Mouse (Mus musculus): ENCODE measurements at regions not wholly inside any gene's neighbourhood (a gene's known extent, or its start where the extent isn't known, plus 50 kb on each side); places are given as distances from the start of the nearest gene placed in this dataset.
"Not testable (repeated sequence)": the region's sequence is repeated elsewhere in the genome, so short reads cannot be mapped to it uniquely, and the experiment has no call there.

- no peak for DNase-seq (ENCODE audit: extremely low spot score, low read depth, low spot score)
Observed at GRCm38 (mm10) chr11:91524019-91524418, 53.3 kb downstream of the Kif2b start.

GRCm38 (mm10) chr11:91479236-91479635 is 98.1 kb downstream of the Kif2b start:
- DNase-seq (ENCODE audit: extremely low spot score, low read depth, low spot score), result no peak

DNA sequence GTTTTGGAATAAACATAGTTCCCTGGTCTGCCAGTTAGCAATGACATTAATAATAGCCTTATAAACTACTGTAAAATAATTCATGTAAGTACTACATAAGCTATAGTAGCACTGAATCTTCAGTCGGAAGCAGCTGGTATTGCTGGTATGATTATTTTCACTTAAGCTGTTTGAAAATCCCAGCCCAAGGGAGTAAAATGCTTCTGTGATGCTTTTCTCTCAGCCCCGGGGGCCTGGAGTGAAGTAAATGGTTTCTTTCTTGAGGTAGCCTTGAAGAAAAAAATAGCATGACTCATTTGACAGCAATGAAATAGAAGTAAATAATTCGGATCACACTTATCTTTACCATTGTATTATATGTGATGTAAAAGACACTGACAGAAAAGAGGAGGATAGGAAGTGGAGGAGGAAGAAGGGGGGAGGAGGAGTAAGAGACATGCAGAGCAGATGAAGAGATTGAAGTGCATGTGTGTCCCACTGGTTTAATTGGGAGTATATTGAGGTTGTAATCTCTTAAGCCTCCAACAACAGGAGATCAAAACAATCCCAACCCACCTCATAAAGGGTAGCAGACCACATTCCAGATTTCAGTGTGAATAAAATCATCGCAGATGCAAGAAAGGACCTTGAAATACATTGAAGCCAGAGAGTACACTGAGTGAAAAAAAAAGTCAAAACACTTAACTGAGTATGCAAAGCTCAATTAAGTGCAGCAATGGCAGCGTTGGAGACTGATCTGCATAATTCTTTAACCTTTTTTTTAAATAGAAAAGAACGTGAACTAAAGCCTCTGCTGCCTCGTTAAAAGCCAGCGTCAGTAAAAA is 113.6 kb downstream of the Kif2b start:
- peak; percentile 10 for DNase-seq (ENCODE audit: extremely low spot score, low read depth, low spot score)

- DNase-seq (ENCODE audit: extremely low spot score, low read depth, low spot score), result no peak
Observed at GRCm38 (mm10) chr11:91461946-91462345, 115.4 kb downstream of the Kif2b start.

GRCm38 (mm10) chr11:91442361-91442760 is 135.0 kb downstream of the Kif2b start:
- no peak for DNase-seq (ENCODE audit: extremely low spot score, low read depth, low spot score)

DNA sequence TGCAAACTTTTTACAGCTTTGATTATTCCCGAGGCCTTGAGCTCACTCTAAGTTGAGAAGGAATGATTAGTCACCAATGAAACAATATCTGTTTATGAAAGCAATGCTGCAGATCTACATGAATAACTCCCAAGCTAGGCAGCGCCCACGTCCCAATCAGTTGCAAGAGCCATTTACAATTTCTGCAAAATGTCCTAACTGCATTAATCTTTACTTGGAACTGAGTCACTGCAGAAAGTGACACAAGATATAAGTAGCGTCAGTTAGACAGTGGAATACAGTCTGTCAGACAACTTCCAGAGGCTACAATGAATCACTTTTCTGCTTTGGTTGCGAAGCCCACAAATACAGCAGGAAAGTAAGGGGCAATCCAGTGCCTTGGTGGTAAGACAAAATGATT is 145.2 kb downstream of the Kif2b start:
- no peak for DNase-seq (ENCODE audit: extremely low spot score, low read depth, low spot score)

- no peak for DNase-seq (ENCODE audit: extremely low spot score, low read depth, low spot score)
Observed at GRCm38 (mm10) chr11:91426731-91427130, 150.6 kb downstream of the Kif2b start.

- no peak for DNase-seq (ENCODE audit: extremely low spot score, low read depth, low spot score)
Observed at GRCm38 (mm10) chr11:91387172-91387571, 190.2 kb downstream of the Kif2b start.

DNA sequence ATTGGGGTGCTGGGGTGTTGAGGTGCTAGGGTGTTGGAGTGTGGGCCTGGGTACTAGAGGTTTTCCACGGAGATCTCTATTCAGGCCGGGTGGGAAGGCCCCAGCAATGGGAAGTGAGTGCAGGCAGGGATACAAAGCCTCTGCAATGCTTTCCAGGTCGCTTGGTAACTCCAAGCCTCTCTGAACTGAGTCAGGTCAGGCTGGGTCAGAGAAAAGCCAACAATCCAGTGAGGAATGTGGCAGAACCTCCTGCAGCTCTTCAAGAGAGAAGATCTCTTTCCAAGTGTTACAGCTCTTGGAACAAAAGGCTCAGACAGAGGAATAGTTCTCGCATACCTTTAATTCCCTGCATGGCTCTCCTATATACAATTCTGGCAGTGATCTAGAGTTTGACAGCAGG is 220.3 kb downstream of the Kif2b start:
- DNase-seq (ENCODE audit: extremely low spot score, low read depth, low spot score), result no peak

GRCm38 (mm10) chr11:91342629-91343028 is 234.7 kb downstream of the Kif2b start:
- no peak for DNase-seq (ENCODE audit: extremely low spot score, low read depth, low spot score)

- no peak for DNase-seq (ENCODE audit: extremely low spot score, low read depth, low spot score)
Observed at GRCm38 (mm10) chr11:91333056-91333455, 244.3 kb downstream of the Kif2b start.

GRCm38 (mm10) chr11:91327543-91327942 is 249.8 kb downstream of the Kif2b start:
- DNase-seq (ENCODE audit: extremely low spot score, low read depth, low spot score), result no peak

GRCm38 (mm10) chr11:91310212-91310742 is 267.1 kb downstream of the Kif2b start:
- DNase-seq (ENCODE audit: extremely low spot score, low read depth, low spot score), result no peak

- DNase-seq (ENCODE audit: extremely low spot score, low read depth, low spot score), result no peak
Observed at GRCm38 (mm10) chr11:91289194-91290123, 287.9 kb downstream of the Kif2b start.

- no peak for DNase-seq (ENCODE audit: extremely low spot score, low read depth, low spot score)
Observed at GRCm38 (mm10) chr11:91286376-91286775, 291.0 kb downstream of the Kif2b start.

- no peak for DNase-seq (ENCODE audit: extremely low spot score, low read depth, low spot score)
Observed at GRCm38 (mm10) chr11:91262216-91262615, 315.1 kb downstream of the Kif2b start.

GRCm38 (mm10) chr11:91242061-91242460 is 335.3 kb downstream of the Kif2b start:
- not testable (repeated sequence) for DNase-seq (ENCODE audit: extremely low spot score, low read depth, low spot score)

DNA sequence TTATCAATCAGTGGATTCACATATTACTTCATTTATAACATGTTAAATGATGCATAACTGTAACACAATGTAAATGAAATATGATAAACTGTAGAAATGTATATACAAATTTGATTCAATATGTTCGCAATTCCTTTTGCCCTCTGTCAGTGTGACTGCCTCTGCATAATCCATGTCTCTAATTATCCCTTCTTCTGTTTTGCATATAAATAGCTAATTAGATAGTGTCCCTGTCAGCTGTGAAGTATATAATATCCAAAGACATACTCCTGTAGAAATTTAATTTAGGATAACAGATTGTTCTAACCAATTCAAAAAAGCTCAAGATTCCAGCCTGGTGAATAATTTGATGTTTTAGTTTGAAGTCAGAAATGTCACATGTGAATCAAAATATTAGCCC is 361.2 kb downstream of the Kif2b start:
- DNase-seq (ENCODE audit: extremely low spot score, low read depth, low spot score), result no peak

GRCm38 (mm10) chr11:91213104-91213503 is 364.3 kb downstream of the Kif2b start:
- no peak for DNase-seq (ENCODE audit: extremely low spot score, low read depth, low spot score)

- no peak for DNase-seq (ENCODE audit: extremely low spot score, low read depth, low spot score)
Observed at GRCm38 (mm10) chr11:91206470-91206869, 370.9 kb downstream of the Kif2b start.

DNA sequence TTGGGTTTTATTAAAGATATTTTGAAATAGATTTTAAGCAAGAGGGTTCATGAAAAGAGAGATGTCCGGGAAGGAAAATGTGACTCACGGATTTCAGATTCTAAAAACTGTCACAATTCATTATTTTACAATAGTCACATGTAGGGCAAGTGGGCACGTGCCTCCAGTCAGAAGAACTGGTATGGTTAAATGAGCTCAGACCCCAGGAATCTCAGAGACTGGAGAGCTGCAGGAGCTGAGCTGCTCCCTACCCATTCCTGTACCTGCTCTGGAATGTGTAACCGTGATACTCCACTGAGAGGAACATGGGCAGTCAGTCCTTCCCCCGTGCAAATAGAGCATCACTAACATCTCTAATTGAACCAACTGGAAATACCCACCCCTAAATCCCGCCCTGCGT is 372.9 kb downstream of the Kif2b start:
- no peak for DNase-seq (ENCODE audit: extremely low spot score, low read depth, low spot score)

DNA sequence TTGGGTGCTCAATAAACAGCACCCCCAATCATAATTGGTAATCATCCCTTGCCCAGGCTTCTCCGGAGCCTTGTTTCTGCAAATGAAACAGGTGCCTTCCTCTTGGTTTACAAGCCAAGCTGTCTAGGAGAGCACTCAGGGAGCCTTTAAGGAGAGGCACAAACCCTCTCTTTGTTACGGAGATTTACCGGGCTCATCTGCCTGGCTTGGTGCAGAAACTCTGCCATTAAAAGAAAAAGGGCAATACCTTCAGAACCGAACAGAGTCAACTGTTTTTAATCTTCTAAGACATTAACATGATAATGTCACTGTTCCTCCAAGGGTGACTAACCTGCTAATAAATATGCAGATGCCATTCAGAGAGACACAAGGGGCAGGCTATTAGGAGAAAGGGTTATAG is 380.5 kb downstream of the Kif2b start:
- no peak for DNase-seq (ENCODE audit: extremely low spot score, low read depth, low spot score)
